ENCODE assay signal across 7 mouse cellular contexts in genomic region chr7:39455806-39456205, GRCm38 (mm10). TPM values are rescaled to one million over a fixed set of nuclear protein-coding genes. Genes with fewer than 3 reads are reported as not detected.
DNase-seq lines count a peak whose midpoint lies in the region; ATAC-seq and TF ChIP-seq lines count a peak whose summit lies in the region.

No protein-coding gene starts in this region.

- ATAC-seq in granulocyte monocyte progenitor cell, adult 5-6 weeks (replicated peaks; ENCODE audit: poor library complexity, severe bottlenecking) = peak; percentile 93
- ATAC-seq in liver, embryonic 11.5 days (replicated peaks; ENCODE audit: low FRiP score) = peak; percentile 62; the same call in 1 of the 2 replicates
- ATAC-seq in stomach, embryonic 14.5 days (ENCODE audit: insufficient number of reproducible peaks, insufficient read depth, low FRiP score, low read depth) = peak; percentile 75; the same call in 1 of the 2 replicates
- ATAC-seq in frontal cortex, adult (ENCODE audit: low TSS enrichment) = no peak

- peaks cover 3 to 25% of the 10 kb centered on the region in 2 experiments for H3K36me3 ChIP-seq in CH12.LX (replicated peaks in 1 of 2; ENCODE audit: control insufficient read depth in 1 of 2, insufficient read depth in 1 of 2, low read length in 1 of 2)
- H3K36me3 ChIP-seq in liver, embryonic 11.5 days (ENCODE audit: control insufficient read depth, insufficient read depth, low read length) = no peaks in the 10 kb centered on the region
- H3K36me3 ChIP-seq in stomach, embryonic 14.5 days (ENCODE audit: control insufficient read depth, insufficient read depth, low read length) = no peaks in the 10 kb centered on the region

- dilution Hi-C loops in CH12.LX (cut with MboI; ENCODE audit: extremely low pct_ligation_motif_present, extremely low pct_unique_long_range_greater_than_20kb, low sequenced_read_pairs) = no loop called here

- peak; percentile 29 for DNase-seq in CH12.LX (ENCODE audit: extremely low read depth)
- peak; percentile 29 for DNase-seq in Muller cell, postnatal 12 days (ENCODE audit: inconsistent ontology term)
- peak; percentile 58 for DNase-seq in liver, embryonic 11.5 days (ENCODE audit: low spot score)
- DNase-seq in cerebellum, adult 9-11 months = no peak

- H3K27ac ChIP-seq in CH12.LX (ENCODE audit: insufficient read depth, low read depth) = no peak overlapping the region
- no peak overlapping the region for H3K27ac ChIP-seq in liver, embryonic 11.5 days (ENCODE audit: low read depth, low read length)
- no peak overlapping the region for H3K27ac ChIP-seq in stomach, embryonic 14.5 days (ENCODE audit: low read length)

- H3K9me3 ChIP-seq in CH12.LX (replicated peaks; ENCODE audit: low read length) = no peaks in the 10 kb centered on the region
- H3K9me3 ChIP-seq in liver, embryonic 11.5 days (ENCODE audit: control insufficient read depth, low read length) = no peaks in the 10 kb centered on the region
- no peaks in the 10 kb centered on the region for H3K9me3 ChIP-seq in stomach, embryonic 14.5 days (ENCODE audit: control insufficient read depth, low read depth, low read length)

- no peaks in the 10 kb centered on the region for H3K27me3 ChIP-seq in CH12.LX (replicated peaks)
- no peaks in the 10 kb centered on the region for H3K27me3 ChIP-seq in liver, embryonic 11.5 days (replicated peaks; ENCODE audit: control insufficient read depth, insufficient read depth, low read length)
- no peaks in the 10 kb centered on the region for H3K27me3 ChIP-seq in stomach, embryonic 14.5 days (ENCODE audit: control insufficient read depth, insufficient read depth, low read length)

- TF ChIP-seq CTCF in CH12.LX (conservative IDR thresholded peaks at IDR 0.05 in 1 of 2, IDR thresholded peaks at IDR 0.05 in 1 of 2; ENCODE audit: low read depth in 2 of 2, low read length in 2 of 2) = no peak

- TF ChIP-seq RAD21 in CH12.LX (IDR thresholded peaks at IDR 0.05; ENCODE audit: low read depth, low read length) = no peak

- in situ Hi-C loops in CH12.LX (cut with MboI; ENCODE audit: low pct_ligation_motif_present, low pct_unique_long_range_greater_than_20kb, low sequenced_read_pairs) = no loop called here

- WGBS in liver, embryonic 11.5 days = 22% methylated on average over 6 of the region's 6 CpGs
- 27% methylated on average over 6 of the region's 6 CpGs for WGBS in stomach, embryonic 14.5 days

- H3K9ac ChIP-seq in CH12.LX (ENCODE audit: insufficient read depth, low read depth) = no peak overlapping the region
- H3K9ac ChIP-seq in liver, embryonic 11.5 days (ENCODE audit: low read depth, low read length) = no peak overlapping the region
- no peak overlapping the region for H3K9ac ChIP-seq in stomach, embryonic 14.5 days (replicated peaks; ENCODE audit: low read depth, low read length)

- TF ChIP-seq POLR2A in CH12.LX (IDR thresholded peaks at IDR 0.05; ENCODE audit: low read depth, low read length) = no peak

- no peaks in the 10 kb centered on the region; the same call in 1 of the 2 replicates for H3K79me2 ChIP-seq in CH12.LX (replicated peaks; ENCODE audit: control insufficient read depth, extremely low read depth, insufficient read depth, poor library complexity, severe bottlenecking)

- no peak for TF ChIP-seq EP300 in CH12.LX (IDR thresholded peaks at IDR 0.05; ENCODE audit: low read length)

- no peak overlapping the region for H3K4me3 ChIP-seq in CH12.LX (replicated peaks in 1 of 3; ENCODE audit: low read depth in 2 of 3, low read length in 2 of 3, poor library complexity in 1 of 3)
- H3K4me3 ChIP-seq in liver, embryonic 11.5 days (ENCODE audit: low read depth, low read length) = no peak overlapping the region
- no peak overlapping the region for H3K4me3 ChIP-seq in stomach, embryonic 14.5 days (ENCODE audit: low read depth, low read length)

- H3K4me2 ChIP-seq in CH12.LX (ENCODE audit: insufficient read depth, low read depth, poor library complexity, severe bottlenecking) = no peak overlapping the region
- no peak overlapping the region for H3K4me2 ChIP-seq in liver, embryonic 11.5 days
- no peak overlapping the region for H3K4me2 ChIP-seq in stomach, embryonic 14.5 days (replicated peaks; ENCODE audit: low read depth, low read length)

- H3K4me1 ChIP-seq in CH12.LX (ENCODE audit: control insufficient read depth in 1 of 2, insufficient read depth in 2 of 2) = peaks cover 8 to 18% of the 10 kb centered on the region in 2 experiments; a peak in 3 of 4 replicates
- no peaks in the 10 kb centered on the region for H3K4me1 ChIP-seq in liver, embryonic 11.5 days (replicated peaks; ENCODE audit: control insufficient read depth, insufficient read depth, low read length)
- H3K4me1 ChIP-seq in stomach, embryonic 14.5 days (ENCODE audit: control insufficient read depth, insufficient read depth, low read length) = no peaks in the 10 kb centered on the region

TF ChIP-seq in CH12.LX, 34 proteins besides CTCF, POLR2A, EP300 and RAD21:
- TF ChIP-seq GABPA (IDR thresholded peaks at IDR 0.05; ENCODE audit: insufficient replicate concordance, low read depth, low read length) = no peak
- no peak for TF ChIP-seq HCFC1 (IDR thresholded peaks at IDR 0.05; ENCODE audit: low read depth, low read length)
- 0 out of 2 replicates have a peak, but pooled peaks have one; percentile 34 for TF ChIP-seq MXI1 (IDR thresholded peaks at IDR 0.05; ENCODE audit: low read depth, low read length)
- no peak for TF ChIP-seq MEF2A (IDR thresholded peaks at IDR 0.05; ENCODE audit: borderline replicate concordance, low read depth, low read length)
- no peak for TF ChIP-seq RCOR1 (conservative IDR thresholded peaks at IDR 0.05; ENCODE audit: low read depth, low read length)
- no peak for TF ChIP-seq NRF1 (IDR thresholded peaks at IDR 0.05; ENCODE audit: low read depth, low read length)
- no peak for TF ChIP-seq SMC3 (IDR thresholded peaks at IDR 0.05; ENCODE audit: low read depth, low read length)
- no peak for TF ChIP-seq USF2 (conservative IDR thresholded peaks at IDR 0.05; ENCODE audit: low read depth, low read length)

RNA-seq across cellular contexts. Expression of gene Gm5114, which starts 42.8 kb away (rescaled TPM):
- total RNA-seq in CH12.LX (2012; rRNA removed) (not detected in 2 replicates), CH12.LX (2014; rRNA removed) (not detected in 2 replicates)
- polyA plus RNA-seq in CH12.LX (2012; ENCODE audit: insufficient read length, low read depth) = not detected in 2 replicates
- not detected in 2 replicates for total RNA-seq in granulocyte monocyte progenitor cell, adult 5-6 weeks (2014; fragmentation: Nextera tagmentation)
- not detected in 2 replicates for total RNA-seq in granulocyte monocyte progenitor cell, adult 5-6 weeks (2017)
- not detected in 2 replicates for polyA plus RNA-seq in liver, embryonic 11.5 days (2014; fragmentation: Nextera tagmentation; extraction: Ambion mirVana)
- polyA plus RNA-seq in stomach, embryonic 14.5 days (2014; fragmentation: Nextera tagmentation; extraction: Ambion mirVana) = not detected in 2 replicates
